Mouse (Mus musculus) stomach, embryonic 15.5 days (tissue): ENCODE measurements around the gene Slc41a1. TPM values are rescaled to one million over a fixed set of nuclear protein-coding genes. Genes with fewer than 3 reads are reported as not detected.
"Not testable (repeated sequence)": the region's sequence is repeated elsewhere in the genome, so short reads cannot be mapped to it uniquely, and the experiment has no call there.

Experiments used
- ATAC-seq: fragments of 200-750 bp; cut with Nextera tagmentation; 2 replicates; pipeline ENCODE4 v1.8.0; 2017; ENCODE audit warnings: low read depth, moderate number of reproducible peaks, moderate TSS enrichment; ENCODE audit not compliant: insufficient read depth, low FRiP score
- H3K27ac ChIP-seq: fragments of 300-500 bp; sonication (generic); 2 replicates; pipeline ENCODE4 v1.5.1; 2015; ENCODE audit warnings: mild to moderate bottlenecking, inconsistent platforms
- H3K27me3 ChIP-seq: fragments of 300-500 bp; sonication (generic); replicated peaks from 2 replicates; pipeline ENCODE4 v1.6.1; 2015; ENCODE audit warnings: inconsistent platforms
- H3K36me3 ChIP-seq: fragments of 300-500 bp; sonication (generic); 2 replicates; pipeline ENCODE4 v1.6.1; 2015; ENCODE audit warnings: inconsistent platforms
- H3K4me1 ChIP-seq: fragments of 300-500 bp; sonication (generic); 2 replicates; pipeline ENCODE4 v1.6.1; 2015; ENCODE audit warnings: inconsistent platforms
- H3K4me2 ChIP-seq: fragments of 300-500 bp; sonication (generic); 2 replicates; pipeline ENCODE4 v1.6.1; 2015; ENCODE audit warnings: mild to moderate bottlenecking, inconsistent platforms
- H3K4me3 ChIP-seq: fragments of 300-500 bp; sonication (generic); replicated peaks from 2 replicates; pipeline ENCODE4 v1.5.1; 2015; ENCODE audit warnings: inconsistent platforms
- H3K9ac ChIP-seq: fragments of 300-500 bp; sonication (generic); 2 replicates; pipeline ENCODE4 v1.6.1; 2015; ENCODE audit warnings: inconsistent platforms
- H3K9me3 ChIP-seq: fragments of 300-500 bp; sonication (generic); 2 replicates; pipeline ENCODE4 v1.6.1; 2016; ENCODE audit warnings: inconsistent platforms
- WGBS: fragments of 180-500 bp; shearing (Covaris S2); methylation state at CpG from one replicate; pipeline ENCODE4 v1.1.7; 2015; 5-methylcytosine and 5-hydroxymethylcytosine counted together
- polyA plus RNA-seq: library from polyadenylated mRNA; unstranded; fragments of >200 nt; fragmentation: Nextera tagmentation; extraction: Ambion mirVana; gene quantifications from 2 replicates; pipeline ENCODE4 v1.2.1, GENCODE M21; 2015

Gene Slc41a1
- polyA plus RNA-seq, 1 experiment from 2014 or later = 13.3 TPM

DNA sequence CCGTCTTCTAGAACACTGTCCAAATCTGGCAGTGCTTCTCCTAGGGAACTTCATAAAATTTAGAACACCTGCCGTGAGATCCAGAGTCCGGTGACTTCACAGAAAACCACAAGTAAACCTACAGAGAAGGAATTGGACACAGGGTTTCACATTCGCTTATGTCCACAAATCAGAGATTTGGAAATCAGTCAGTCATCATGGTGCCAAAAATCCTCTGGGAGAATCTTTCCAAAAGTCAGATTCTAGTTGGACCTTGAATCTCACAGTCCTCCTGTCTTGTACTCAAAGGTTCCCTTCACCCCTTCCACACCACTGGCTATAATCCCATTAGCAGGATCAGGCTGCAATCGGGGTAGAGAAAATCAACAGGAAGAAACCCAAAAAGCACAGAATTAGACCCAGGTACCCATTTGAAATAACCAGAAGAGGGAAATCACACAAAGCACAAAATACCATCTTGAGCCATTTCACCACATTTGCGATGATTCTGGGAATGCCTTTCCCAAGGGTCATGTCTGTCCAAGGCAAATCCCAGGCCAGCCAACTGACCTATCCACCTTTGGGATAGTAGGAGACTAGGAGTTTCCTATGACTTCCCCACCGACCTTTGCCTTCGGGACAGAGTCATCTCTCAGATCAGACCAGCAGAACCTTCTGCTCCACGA lies 14.5 kb upstream of the Slc41a1 start:
- WGBS = 88% methylated on average over 9 of the region's 9 CpGs
- no peak overlapping the region for H3K4me2 ChIP-seq
- no peak for ATAC-seq

DNA sequence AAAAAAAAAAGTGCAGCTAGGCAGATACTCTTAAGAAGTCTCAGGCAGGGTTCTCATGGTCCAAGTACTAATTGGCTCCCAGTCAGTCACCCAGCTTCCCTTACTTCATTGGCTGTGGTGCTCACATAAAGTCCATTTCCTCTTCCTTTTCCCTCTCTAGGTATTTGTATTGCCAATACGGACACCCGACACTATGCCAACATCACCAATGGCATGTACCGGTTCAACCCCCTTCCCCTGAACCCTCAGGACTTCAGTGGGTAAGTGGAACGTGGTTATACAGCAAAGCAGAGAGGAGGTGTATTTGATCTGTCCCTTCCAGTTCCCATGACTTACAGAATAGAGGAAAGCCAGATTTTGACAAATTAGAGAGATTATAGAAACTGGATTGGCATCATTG lies 13.6 kb upstream of the Slc41a1 start:
- H3K4me3 ChIP-seq = no peak overlapping the region
- H3K4me2 ChIP-seq = no peak overlapping the region
- H3K9me3 ChIP-seq = no peaks in the 10 kb centered on the region
- WGBS = 89% methylated on average over 4 of the region's 4 CpGs
- H3K9ac ChIP-seq = no peak overlapping the region
- H3K4me1 ChIP-seq = no peaks in the 10 kb centered on the region
- no peaks in the 10 kb centered on the region for H3K27me3 ChIP-seq
- no peak for ATAC-seq
- H3K27ac ChIP-seq = no peak overlapping the region
- no peaks in the 10 kb centered on the region for H3K36me3 ChIP-seq

More for the DNA sequence above, 14.5 kb upstream of the Slc41a1 start:
- Histone ChIP-seq H3K36me3 (no peaks in the 10 kb centered on the region), H3K9ac (no peak overlapping the region), H3K27ac (no peak overlapping the region), H3K9me3 (no peaks in the 10 kb centered on the region), H3K4me3 (no peak overlapping the region), H3K27me3 (no peaks in the 10 kb centered on the region), H3K4me1 (no peaks in the 10 kb centered on the region)

DNA sequence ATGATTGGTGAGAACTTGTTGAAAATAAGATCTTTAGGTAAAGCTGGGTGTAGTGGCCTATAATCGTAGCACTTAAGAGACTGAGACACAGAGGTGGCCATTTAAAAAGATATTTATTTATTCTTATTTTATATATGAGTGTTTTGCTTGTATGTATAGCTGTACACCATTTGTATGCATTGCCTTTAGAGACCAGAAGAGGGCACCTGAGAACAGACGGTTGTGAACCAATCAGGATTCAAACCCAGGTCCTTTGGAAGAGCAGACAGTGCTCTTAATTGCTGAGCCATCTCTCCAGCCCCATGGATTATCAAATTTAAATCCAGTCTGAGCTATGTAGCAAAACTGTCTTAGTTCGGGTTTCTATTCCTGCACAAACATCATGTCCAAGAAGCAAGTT lies 13.1 kb upstream of the Slc41a1 start:
- WGBS = 89% methylated on average over 3 of the region's 3 CpGs
- Histone ChIP-seq H3K9me3 (no peaks in the 10 kb centered on the region), H3K27ac (no peak overlapping the region), H3K4me3 (no peak overlapping the region), H3K27me3 (no peaks in the 10 kb centered on the region), H3K36me3 (no peaks in the 10 kb centered on the region), H3K4me1 (no peaks in the 10 kb centered on the region), H3K4me2 (no peak overlapping the region), H3K9ac (no peak overlapping the region)
- ATAC-seq = no peak

DNA sequence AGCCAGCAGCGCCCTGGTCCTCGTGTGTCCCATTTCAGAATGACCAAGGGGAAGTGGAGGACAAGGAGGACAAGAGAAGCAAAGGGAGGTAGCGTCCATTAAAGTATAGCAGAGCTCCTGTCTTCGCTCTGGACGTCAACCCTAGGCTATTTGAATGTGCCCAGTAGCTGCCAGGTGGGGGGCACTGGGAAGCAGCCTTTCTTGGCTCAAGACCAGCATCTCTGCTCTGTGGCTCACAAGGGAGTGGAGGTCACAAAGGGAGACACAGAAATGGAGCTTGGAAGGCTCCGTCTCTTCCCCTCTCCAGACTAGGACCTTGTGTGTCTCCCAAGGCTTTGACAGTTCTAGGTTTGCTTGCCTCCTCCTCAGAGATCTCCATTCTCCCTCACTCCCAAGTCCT lies 10.4 kb upstream of the Slc41a1 start:
- 77% methylated on average over 6 of the region's 6 CpGs for WGBS
- H3K27ac ChIP-seq = no peak overlapping the region

DNA sequence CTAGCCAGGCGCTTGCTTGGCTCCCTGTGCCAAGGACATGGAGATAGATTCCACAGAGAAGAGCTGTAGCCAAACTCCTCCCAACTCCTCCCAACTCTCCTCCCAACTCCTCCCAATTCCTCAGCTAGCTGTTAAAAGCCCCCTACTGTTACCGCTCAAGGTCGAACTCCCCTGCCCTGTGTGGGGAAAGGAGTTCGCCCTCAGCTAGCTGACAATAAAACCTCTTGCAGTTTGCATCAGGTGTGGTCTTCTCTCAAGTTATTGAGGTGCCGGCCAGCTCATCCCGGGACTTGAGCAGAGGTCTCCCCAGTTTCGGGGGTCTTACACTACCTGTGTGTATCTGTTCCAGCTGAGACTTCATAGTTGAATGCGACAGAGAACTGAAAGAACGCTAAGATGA lies 6.9 kb upstream of the Slc41a1 start:
- not testable (repeated sequence) for H3K4me2 ChIP-seq

More for the DNA sequence above, 10.4 kb upstream of the Slc41a1 start:
- H3K9ac ChIP-seq = no peak overlapping the region
- no peaks in the 10 kb centered on the region for H3K9me3 ChIP-seq
- H3K36me3 ChIP-seq = no peaks in the 10 kb centered on the region
- H3K4me2 ChIP-seq = no peak overlapping the region
- H3K4me3 ChIP-seq = no peak overlapping the region
- ATAC-seq = no peak
- no peaks in the 10 kb centered on the region for H3K27me3 ChIP-seq
- no peaks in the 10 kb centered on the region for H3K4me1 ChIP-seq

DNA sequence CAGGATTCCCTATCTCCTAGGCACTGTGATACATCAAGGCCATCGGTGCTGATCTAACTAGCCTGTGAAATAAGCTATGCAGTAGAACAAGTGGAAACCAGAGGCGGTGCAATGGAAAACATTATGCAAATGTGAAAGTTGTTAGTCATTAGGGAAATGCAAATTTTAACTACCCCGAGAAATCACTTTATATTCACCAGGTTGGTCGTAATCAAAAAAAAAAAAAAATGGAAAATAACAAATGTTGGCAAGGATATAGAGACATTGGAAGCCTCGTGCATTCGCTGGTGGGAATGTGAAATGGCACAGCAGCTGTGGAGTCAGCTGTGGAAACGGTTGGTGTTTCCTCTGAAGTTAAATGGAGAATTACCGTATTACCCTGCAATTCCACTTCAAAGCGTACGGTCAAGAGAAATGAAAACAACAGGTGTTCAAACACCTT lies 6.4 kb upstream of the Slc41a1 start:
- H3K9ac ChIP-seq = no peak overlapping the region
- WGBS = 76% methylated on average over 10 of the region's 10 CpGs
- no peak; the same call in 1 of the 2 replicates for ATAC-seq

More for the DNA sequence above, 6.9 kb upstream of the Slc41a1 start:
- not testable (repeated sequence) for H3K27ac ChIP-seq, ATAC-seq, H3K9me3 ChIP-seq, H3K27me3 ChIP-seq, H3K9ac ChIP-seq, H3K4me3 ChIP-seq, H3K4me1 ChIP-seq, H3K36me3 ChIP-seq
- WGBS = 73% methylated on average over 9 of the region's 9 CpGs

DNA sequence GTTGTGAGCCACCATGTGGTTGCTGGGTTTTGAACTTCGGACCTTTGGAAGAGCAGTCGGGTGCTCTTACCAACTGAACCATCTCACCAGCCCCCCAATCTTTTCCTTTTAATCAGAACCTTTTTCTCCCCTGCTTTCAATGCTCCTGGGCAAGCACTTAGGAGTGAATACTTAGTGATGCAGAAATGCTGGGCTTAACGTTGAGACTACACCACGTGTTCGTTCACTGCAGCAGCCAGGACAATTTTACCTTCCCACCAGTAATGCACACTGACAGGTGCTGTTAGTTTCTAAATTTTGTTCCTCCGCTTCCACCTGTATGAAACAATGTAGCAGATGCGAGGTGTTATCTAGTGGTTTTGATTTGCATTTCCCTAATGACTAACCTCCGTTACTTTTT lies 5.0 kb upstream of the Slc41a1 start:
- Histone ChIP-seq H3K27ac (no peak overlapping the region), H3K4me1 (no peaks in the 10 kb centered on the region), H3K9ac (no peak overlapping the region), H3K9me3 (no peaks in the 10 kb centered on the region), H3K36me3 (no peaks in the 10 kb centered on the region), H3K4me2 (no peak overlapping the region), H3K4me3 (no peak overlapping the region), H3K27me3 (no peaks in the 10 kb centered on the region)
- WGBS = 79% methylated on average over 8 of the region's 8 CpGs
- ATAC-seq = no peak

More for the DNA sequence above, 6.4 kb upstream of the Slc41a1 start:
- no peaks in the 10 kb centered on the region for H3K4me1 ChIP-seq
- H3K27ac ChIP-seq = no peak overlapping the region
- no peaks in the 10 kb centered on the region for H3K9me3 ChIP-seq
- H3K4me2 ChIP-seq = no peak overlapping the region
- H3K36me3 ChIP-seq = no peaks in the 10 kb centered on the region
- H3K4me3 ChIP-seq = no peak overlapping the region
- no peaks in the 10 kb centered on the region for H3K27me3 ChIP-seq

DNA sequence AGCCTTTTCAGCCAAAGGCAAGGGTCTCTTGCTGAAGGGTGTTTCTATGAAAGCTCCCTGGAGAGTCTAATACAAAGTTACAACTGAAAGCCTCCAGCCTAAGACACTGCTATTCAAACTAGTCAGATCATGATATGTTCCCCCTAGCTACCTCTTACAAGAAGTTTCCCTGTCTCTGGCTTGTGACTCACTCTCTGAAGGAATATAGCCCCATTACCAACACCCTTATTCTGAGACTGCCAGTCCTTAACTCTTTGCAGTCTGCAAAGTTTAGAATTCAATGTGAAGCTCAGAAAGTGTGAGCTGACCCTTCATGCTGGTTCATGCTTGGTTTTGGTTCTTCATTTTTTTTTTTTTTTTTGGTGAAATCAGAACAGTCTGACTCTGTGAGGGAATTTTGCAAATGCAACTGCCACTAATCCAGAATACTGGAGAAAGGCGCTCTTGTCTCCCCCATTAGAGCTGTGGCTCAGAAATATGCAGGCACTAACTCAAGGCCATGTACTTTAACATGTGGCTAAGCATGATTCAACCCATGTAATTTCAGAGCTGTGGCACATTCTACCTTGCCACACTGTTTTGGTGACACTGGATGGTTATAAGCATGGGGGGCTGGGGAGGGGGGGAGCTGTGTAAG lies 4.3 kb upstream of the Slc41a1 start:
- no peak for ATAC-seq
- Histone ChIP-seq H3K27ac (no peak overlapping the region), H3K4me3 (no peak overlapping the region), H3K27me3 (no peaks in the 10 kb centered on the region), H3K9ac (no peak overlapping the region), H3K4me1 (no peaks in the 10 kb centered on the region), H3K4me2 (no peak overlapping the region), H3K9me3 (no peaks in the 10 kb centered on the region), H3K36me3 (no peaks in the 10 kb centered on the region)
- 79% methylated on average over 1 of the region's 1 CpGs for WGBS

DNA sequence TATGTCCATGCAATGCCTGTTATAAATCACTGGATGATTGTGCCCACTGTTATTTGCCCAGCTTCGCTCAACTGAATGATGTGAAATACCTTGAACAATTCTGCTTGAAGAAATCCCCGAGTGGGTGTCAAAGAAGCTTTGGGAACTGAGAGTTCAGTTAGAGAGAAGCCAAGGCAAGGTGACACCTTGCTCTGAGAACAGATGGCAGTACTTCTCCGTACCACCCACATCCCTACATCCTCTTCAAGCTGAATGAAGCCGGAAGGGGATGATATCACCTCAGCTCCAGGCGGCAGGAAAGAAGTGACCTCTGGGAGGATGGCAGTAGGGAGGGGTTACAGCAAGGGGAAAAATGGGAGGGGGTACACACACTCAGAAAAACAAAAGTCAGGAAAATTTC lies 3.7 kb upstream of the Slc41a1 start:
- ATAC-seq = no peak

DNA sequence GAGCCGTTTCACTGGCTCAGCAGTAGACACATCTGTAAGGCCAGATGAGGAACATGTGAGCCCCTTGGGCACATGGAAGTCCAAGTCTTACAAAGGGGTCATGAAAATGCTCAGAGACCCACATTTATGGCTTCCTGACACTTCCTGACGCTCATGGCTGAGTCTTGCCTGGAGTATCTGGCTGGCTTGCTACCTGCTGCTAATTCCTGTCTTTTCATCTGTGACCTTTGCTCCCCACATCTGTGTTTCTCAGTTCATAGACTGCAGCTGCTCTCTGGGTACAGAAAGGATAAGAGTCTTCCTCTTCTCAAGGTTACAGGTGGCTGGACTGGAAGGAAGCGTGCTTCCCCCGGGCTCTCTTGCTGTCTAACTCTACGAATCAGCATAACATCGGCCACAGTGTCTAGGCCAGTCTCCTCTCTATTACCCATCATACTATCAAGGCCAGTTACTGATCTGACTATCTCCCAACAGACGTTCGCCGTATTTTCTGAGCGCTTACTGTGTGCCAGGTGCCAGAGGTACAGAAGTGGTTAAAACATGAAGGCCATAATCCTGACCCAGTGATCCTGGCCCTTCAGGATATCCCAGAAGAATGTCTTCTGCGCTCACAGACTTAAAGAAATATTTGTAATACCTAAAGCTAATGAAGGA lies 2.6 kb upstream of the Slc41a1 start:
- H3K4me3 ChIP-seq = no peak overlapping the region
- H3K9ac ChIP-seq = no peak overlapping the region
- no peaks in the 10 kb centered on the region for H3K27me3 ChIP-seq
- no peak overlapping the region for H3K4me2 ChIP-seq
- no peak overlapping the region for H3K27ac ChIP-seq
- peaks cover 4% of the 10 kb centered on the region; the same call in 1 of the 2 replicates for H3K4me1 ChIP-seq
- 80% methylated on average over 11 of the region's 11 CpGs for WGBS
- no peak for ATAC-seq
- H3K36me3 ChIP-seq = no peaks in the 10 kb centered on the region
- H3K9me3 ChIP-seq = no peaks in the 10 kb centered on the region

More for the DNA sequence above, 3.7 kb upstream of the Slc41a1 start:
- Histone ChIP-seq H3K27me3 (no peaks in the 10 kb centered on the region), H3K4me3 (no peak overlapping the region), H3K9ac (no peak overlapping the region), H3K9me3 (no peaks in the 10 kb centered on the region), H3K4me1 (no peaks in the 10 kb centered on the region), H3K36me3 (no peaks in the 10 kb centered on the region), H3K4me2 (no peak overlapping the region), H3K27ac (no peak overlapping the region)
- 46% methylated on average over 5 of the region's 5 CpGs for WGBS

DNA sequence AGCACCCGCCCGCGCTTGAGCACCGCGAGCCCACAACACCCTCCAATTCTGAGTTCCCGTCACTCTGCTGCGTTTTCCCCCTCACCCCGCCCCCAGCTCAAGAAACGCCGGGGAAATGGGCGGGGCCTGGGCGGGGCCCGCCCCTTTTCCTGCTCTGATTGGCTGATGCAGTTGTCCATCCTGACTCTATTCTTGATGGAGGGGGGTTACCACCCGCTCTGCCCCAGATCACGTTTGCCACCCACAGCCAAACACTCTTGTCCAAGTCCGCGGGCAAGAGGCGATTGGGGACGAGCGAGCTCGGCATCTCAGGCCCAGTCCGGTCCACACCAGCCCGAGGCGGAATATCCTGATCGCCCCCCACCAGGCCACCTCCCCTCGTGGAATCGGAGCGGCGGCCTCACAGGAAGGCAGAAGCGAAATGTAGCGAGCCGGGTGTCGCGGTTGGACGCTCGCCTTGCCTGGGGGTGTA lies 530 bp downstream of the Slc41a1 start:
- peak overlapping the region; percentile 67 for H3K4me2 ChIP-seq
- H3K27me3 ChIP-seq = no peaks in the 10 kb centered on the region
- 0% methylated on average over 36 of the region's 36 CpGs for WGBS
- H3K27ac ChIP-seq = peak overlapping the region; percentile 72
- H3K4me1 ChIP-seq = peaks cover 4% of the 10 kb centered on the region; the same call in 1 of the 2 replicates
- H3K9ac ChIP-seq = peak overlapping the region; percentile 79
- no peaks in the 10 kb centered on the region for H3K36me3 ChIP-seq
- H3K9me3 ChIP-seq = no peaks in the 10 kb centered on the region
- H3K4me3 ChIP-seq = peak overlapping the region; percentile 87
- ATAC-seq = peak; percentile 93
